Mouse (Mus musculus) ES-Bruce4 (cell line): ENCODE data around the gene 6430628N08Rik.

Experiments
- CTCF ChIP-seq: IDR thresholded peaks from one replicate; pipeline ENCODE4 v1.8.1; 2011; ENCODE audit warnings: low read depth, low read length
- EP300 ChIP-seq: IDR thresholded peaks from 2 replicates; pipeline ENCODE4 v1.6.1; 2011; ENCODE audit warnings: low read depth, low read length; ENCODE audit not compliant: insufficient read depth
- POLR2A ChIP-seq: IDR thresholded peaks from one replicate; pipeline ENCODE4 v1.8.1; 2011; ENCODE audit warnings: low read length; ENCODE audit not compliant: insufficient read depth

- TF ChIP-seq POLR2A = no peak
- TF ChIP-seq CTCF = no peak
- TF ChIP-seq EP300 = no peak
Observed at GRCm38 (mm10) chr4:115907994-115908393, 17.5 kb downstream of the 6430628N08Rik start.
